Mouse (Mus musculus): Measurements from ENCODE around the gene Gtf2ird2. TPM values are rescaled to one million over a fixed set of nuclear protein-coding genes. Genes with fewer than 3 reads are reported as not detected.
A peak's percentile ranks its signal among the peaks of the same experiment; 100 is the strongest.

The Gtf2ird2 gene
- total RNA-seq, 2 experiments from 2014 or later: 4.2 TPM

DNA sequence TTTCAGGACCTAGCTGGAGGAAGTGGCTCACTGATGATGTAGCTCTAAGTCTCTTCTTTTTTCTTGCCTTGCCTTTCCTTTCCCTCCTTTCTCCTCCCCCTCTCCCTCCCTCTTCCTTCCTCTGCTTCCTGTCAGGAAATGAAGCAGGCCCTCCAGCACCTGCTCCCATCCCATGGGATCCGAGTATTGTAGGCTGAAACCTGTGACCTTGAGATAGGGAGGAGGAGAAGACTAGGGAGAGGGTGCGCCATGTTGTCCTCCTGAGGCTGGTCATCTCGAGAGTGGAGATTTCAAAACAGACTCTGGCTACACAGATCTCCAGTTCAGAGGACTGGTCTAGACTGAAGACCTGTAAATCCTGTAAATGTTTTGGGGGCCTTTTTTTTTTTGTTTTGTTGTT, 1.6 kb upstream of the Gtf2ird2 start:
- ATAC-seq (replicated peaks; ENCODE audit: poor library complexity): no peak

DNA sequence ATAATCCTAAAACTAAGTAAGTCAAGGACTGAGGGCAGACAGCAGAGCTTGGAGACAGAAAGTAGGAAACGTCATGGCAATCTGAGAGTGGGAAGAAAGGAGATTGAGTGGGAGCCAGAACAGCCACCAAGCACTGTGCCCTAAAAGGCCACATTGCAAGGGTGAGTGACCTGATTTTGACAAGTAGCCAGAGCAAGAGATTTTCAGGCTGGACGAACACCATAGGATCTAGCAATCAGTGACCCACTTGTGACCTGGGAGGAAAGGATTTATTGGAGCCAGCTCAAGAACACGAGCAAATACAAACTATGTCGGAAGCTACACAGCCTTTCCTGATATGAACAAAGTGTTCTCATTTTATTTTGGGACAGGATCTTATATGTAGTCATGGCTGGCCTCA, 1.1 kb upstream of the Gtf2ird2 start:
- no peak for ATAC-seq (replicated peaks; ENCODE audit: poor library complexity)

DNA sequence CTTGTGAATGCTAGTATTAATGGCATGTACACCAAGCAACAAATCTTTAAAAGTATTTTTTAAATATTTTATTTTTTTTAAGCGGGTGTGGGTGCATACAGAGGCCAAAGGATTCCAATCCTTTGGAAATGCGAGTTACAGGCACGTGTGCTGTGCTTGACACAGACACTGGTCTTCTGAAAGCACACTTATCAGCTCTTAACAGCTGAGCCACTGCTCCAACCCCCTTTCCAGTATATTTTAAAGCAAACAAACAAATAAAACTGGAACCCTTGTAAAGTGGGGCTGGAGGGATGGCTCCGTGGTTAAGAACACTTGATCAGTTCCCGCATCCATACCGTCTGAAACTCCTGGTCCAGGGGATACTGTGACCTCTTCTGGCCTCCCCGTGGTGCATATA, 657 bp upstream of the Gtf2ird2 start:
- ATAC-seq (replicated peaks; ENCODE audit: poor library complexity): no peak

DNA sequence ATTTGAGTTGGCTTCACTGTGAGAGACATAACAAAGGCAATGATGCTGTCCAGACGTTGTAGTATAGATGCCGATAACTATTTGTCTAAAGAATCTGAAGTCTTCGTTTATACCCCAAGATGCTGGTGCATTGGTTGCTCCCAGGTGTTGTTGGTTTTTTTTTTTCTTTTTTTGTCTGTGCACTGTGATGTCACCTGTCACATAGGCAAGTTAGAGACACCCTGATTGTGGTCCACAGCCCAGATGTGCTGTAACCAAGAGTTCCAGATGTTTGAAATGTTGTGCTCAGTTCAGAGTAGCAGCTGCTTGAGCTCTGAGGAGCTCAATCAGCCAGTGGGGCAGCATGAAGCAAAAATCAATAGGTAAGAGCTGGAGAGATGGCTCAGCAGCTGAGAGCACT, 2.2 kb downstream of the Gtf2ird2 start:
- no peak for ATAC-seq (replicated peaks; ENCODE audit: poor library complexity)

DNA sequence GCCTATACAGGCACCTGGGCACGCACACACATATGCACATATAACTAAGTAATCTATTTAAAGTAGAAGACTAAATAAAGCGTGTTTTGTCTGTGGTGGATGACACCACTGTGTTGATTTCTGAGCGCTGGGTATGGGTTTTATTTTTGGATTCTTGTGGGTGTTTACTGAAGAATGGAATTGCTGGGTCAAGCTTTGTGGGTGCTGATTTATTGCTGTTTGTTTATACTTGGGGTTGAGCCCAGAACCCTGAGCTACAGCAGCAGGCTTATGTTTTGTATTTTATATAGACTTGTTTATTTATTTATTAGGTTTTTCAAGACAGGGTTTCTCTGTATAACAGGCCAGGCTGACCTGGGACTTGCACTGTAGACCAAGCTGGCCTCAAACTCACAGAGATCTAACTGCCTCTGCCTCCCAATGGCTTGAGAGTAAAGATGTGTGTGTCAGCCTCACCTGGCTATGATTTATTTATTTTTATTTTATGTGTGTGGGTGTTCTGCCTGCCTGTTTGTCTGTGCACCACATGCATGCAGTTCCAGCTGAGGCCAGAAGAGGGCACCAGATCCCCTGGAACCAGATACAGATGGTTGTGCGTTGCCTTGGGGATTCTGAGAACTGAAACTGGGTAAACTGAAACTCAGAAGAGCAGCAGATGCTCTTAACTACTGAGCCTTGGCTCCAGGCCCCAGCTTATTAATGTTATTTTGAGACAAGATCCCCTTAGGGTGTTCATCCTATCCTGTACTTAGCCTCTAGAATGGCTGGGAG, 3.3 kb downstream of the Gtf2ird2 start:
- ATAC-seq (replicated peaks; ENCODE audit: poor library complexity): peak; percentile 49

DNA sequence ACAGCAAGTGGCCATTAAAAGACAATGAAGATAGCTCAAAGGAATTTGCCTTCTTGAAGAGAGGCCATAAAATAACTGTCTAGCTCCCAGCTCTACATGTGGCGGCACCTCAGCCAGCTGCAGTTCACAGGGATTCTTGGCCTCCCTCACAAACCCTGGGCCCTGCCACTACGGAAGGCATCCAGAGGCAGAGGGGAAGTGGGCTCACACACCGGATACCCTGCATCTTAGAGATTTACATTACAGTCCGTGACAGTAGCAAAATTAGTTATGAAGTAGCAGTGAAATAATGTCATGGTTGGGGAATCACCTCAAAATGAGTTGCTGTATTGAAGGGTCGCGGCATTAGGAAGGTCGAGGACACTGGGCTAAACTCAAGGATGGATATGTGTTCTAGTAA, 4.8 kb downstream of the Gtf2ird2 start:
- ATAC-seq (replicated peaks; ENCODE audit: poor library complexity): peak; percentile 49

DNA sequence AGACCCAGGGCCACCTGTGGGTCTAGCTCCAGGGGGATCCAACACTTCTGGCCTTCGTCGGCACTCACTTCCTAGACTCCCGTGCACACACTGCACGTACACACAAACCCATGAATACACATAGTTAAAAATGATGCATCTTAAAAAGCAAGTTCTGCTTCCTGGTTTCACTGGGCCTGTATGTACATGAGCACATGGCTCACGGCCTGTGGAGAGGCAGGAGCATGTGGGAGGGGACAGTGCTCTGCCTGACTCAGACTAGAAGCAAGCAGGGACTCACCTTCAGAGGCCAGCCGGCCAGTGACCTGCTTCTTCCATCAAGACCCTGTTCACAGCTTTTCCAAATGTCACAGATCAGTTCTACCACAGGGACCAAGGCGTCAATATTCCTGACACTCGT, 9.8 kb downstream of the Gtf2ird2 start:
- peak; percentile 49; the same call in 1 of the 2 replicates for ATAC-seq (replicated peaks; ENCODE audit: poor library complexity)

DNA sequence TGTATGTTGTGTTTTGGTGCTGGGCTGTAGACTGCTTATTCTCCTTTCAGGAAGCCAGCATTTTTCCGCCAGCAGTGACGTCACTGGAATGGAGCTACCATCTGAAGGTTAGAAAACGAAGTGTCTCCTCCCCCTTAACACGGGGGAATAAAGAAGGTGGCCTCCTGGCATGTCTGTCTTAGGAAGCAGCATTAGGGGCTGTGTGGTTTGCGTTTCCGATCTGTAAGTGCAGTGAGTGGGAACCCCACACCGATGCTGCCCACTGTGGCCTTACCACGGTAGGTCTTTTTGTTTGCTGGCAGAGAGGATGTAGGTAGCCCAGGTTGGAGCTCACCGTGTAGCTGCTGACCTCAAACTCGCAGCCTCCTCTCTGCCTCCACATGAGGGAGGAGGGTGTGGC, 22.9 kb downstream of the Gtf2ird2 start:
- peak; percentile 46 for ATAC-seq (replicated peaks; ENCODE audit: poor library complexity)

DNA sequence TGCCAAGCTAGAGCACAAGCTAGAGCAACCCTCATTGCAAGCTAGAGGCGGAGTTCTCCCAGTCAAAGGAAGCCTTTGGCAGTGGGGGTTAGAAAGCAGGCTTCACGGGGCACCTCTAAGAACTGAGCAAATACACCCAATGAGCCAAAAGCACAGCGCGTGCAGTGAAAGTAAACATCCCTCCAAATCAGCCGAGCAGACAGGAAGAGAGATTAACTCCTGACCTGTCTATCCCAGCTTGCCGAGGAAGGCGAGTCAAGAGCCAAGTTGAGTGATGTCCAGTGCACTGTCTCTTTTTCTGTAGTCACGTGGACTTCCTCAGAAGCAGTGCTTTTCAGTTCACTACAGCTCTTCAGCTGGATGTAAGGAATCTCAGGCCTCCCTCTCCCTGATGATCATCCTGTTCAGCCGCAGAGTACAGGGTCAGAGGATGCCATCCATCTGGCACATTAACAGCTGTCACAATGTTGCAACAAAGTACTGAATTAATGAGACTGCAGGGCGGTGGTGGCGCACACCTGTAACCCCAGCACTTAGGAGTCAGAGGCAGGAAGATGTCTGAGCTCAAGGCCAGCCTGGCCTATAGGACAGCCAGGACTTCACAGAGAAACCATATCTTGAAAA, 26.2 kb downstream of the Gtf2ird2 start:
- no peak for ATAC-seq (replicated peaks; ENCODE audit: poor library complexity)

DNA sequence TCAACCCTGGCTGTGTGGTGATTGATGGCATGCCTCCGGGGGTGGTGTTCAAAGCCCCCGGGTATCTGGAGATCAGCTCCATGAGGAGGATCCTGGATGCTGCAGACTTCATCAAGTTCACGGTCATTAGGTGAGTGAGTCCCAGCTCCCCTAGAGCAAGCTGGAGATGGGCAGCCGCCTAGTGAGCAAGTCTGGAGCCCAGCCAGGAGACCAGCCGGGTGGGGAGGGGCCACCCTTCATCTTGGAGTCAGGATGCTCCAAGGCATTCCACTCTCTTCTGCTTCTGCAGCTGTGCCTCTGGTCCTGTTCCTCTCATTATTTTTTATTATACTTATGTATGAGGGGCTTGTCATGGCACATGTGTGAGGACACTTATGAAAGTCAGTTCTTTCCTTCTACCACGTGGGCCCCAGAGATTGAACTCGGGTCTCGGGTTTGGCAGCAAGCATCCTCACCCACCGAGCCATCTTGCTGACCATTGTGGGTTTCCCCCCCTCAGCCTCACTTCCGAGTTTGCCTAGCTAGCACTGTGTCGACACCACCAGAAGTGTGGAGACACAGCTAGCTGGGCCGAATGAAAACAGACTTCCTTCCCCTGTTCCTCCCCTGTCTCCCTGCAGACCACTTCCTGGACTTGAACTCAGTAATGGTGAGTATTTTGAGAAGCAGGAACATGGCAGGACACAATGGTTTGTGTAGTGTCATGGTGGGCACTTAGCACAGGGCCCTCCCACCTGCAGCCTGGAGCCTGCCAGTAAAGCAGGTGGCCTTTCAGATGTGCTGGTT, 30.4 kb downstream of the Gtf2ird2 start:
- peak; percentile 90 for ATAC-seq (replicated peaks; ENCODE audit: poor library complexity)

DNA sequence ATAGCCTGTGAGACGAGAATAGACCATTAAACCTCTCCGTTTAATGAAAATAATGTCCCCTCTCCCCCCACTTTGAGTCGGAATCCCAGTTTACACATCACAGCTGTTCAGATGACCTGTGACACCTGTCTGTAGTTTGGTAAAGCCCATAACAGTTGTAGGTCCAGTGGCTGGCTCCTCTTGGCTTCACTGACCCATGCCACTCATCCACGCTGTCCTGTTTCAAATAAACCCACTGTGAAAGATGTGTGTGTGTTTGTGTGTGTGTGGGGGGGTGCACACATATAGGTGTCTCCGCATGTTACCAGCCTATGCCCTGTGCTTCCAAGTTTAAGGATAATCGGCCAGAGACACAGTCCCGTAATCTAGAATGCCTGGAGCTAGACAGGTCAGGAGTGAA, 34.1 kb downstream of the Gtf2ird2 start:
- ATAC-seq (replicated peaks; ENCODE audit: poor library complexity): no peak

DNA sequence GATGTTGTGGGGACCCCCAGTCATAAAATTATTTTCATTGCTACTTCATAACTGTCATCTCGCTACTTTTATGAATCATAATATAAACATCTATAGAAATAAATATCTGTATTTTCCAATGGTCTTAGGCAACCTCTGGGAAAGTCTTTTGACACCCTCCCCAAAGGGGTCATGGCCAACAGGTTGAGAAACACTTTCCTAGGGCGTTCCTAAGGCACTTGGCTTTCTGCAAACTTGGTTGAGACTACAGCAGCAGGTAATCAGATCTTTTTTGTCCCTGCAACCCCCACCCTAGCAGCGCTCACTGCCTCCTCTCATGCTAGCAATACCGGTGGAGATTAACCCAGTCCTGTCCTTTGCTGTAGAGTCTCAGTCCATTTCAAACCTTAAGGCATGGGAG, 37.5 kb downstream of the Gtf2ird2 start:
- no peak for ATAC-seq (replicated peaks; ENCODE audit: poor library complexity)

DNA sequence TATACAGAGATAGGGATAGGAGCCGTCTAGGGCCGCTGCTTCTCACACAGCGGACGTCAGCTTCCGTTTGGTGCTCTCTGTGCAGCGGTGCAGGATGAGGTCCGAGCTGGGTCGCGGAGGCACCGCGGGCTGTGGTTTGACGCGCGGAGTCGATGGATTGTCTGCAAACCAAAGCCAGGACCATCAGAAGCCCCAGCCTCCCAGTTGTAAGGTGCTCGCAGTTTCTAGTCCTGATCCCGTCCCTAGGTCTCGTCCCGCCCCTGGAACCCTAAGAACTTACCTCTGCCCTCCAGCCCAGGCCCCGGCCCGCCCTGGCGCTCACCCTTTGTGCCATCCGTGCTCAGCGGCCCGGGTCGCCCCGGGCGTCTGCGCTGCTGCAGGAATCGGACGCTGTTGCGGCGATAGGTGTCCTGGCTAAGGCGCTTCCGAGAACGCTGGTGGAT, 37.9 kb downstream of the Gtf2ird2 start:
- 0 out of 2 replicates have a peak, but pooled peaks have one; percentile 15 for ATAC-seq (replicated peaks; ENCODE audit: poor library complexity)

DNA sequence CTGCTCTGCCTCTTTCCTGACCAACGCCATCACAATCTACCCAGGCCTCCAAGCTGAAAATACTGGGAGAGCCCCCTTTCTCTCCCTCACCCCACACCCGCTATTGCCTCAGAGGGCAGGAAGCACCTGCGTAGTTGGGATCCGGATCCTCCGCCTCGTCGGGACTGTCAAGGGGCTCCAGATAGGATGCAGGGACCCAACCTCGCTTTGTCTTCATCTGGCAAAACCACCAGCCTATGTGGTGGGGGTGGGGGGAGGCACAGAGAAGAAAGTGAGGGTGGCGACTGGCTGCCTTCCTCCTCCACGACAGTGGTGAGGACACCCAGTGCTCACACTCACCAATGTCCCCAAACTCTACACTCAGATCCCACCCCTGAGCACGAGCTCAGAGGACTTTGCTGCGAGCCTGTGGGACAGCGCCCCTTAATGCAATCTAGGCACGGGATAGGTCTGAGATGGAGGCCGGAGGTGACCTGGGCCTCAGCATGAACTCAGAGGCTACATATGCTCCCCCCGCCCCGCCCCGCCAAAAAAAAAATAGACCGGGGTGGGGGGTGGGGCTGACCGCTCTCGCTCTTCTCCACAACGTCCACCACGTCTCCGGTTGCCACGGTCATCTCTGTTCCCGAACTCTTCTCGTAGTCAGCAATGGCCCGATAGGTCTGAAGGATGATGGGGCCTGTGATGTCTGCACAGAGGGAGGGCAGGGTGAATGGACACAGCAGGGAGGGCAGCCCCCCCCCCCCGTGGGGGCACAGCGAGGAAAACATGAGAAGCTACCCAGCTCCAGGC, 41.5 kb downstream of the Gtf2ird2 start:
- ATAC-seq (replicated peaks; ENCODE audit: poor library complexity): peak; percentile 33

DNA sequence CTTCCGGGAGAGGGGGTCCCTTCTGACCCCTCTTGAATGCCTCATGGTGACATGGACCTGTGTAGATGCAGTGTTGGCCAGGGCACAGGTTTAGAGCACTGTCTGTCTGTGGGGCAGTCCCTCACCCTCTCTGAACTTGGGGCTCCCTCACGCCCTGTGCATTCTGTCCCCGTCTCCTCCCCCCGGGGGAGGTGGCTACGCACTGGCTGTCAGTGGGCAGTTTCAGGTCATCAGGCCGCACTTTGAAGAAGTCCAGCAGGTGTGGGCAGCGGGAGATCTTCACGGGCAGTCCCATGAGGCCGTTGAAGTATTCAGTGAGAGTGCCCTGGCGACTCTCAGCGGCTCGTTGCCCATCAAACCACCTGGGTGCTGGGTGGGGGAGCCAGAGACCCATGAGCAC, 43.1 kb downstream of the Gtf2ird2 start:
- ATAC-seq (replicated peaks; ENCODE audit: poor library complexity): no peak

DNA sequence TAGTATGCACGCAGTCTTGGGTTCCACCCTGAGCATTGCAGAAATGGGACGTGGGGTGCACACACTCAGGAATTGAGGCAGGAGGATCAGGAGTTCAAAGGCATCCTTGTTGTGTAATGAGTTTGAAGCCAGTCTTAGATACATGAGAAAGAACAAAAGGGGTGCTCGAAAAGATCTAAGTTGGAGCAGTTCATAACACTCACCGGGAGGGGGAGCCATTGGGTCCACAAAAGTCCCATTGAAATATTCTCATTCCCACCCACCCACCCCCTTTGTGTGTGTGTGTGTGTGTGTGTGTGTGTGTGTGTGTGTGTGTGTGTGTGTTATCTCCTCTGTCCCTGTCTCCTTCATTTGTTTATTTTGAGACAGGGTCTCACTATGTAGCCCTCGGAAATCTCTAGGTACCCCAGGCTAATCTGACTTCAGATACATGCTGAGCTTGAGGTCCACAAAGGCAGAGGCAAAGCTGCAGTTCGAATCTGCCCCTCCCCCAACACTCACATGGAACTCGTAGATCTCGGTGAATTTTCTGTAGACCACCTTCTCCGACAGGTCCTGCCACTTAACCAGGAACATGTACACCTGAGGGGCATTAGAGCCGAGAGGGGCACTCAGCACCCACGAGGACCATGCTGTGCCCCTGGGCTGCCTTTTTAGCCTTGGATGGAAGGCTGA, 43.9 kb downstream of the Gtf2ird2 start:
- no peak for ATAC-seq (replicated peaks; ENCODE audit: poor library complexity)

DNA sequence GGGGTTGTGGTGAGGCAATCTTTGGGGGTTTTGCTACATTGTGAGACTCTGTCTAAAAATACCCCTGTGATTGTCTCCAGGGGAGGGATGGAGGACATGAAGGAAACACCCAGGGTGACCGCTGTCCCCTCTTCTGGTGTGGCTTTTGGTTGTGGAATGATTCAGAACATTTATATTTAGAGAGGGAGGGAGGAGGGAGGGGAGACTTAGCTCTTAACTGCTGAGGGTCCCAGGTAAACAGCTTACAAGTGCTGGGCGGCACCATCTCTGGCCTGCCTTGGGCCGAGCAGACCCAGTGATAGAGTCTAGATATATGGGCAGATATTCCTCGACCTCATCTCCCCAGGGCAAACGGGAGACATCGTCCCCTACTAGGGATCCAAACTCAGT, 44.4 kb downstream of the Gtf2ird2 start:
- no peak for ATAC-seq (replicated peaks; ENCODE audit: poor library complexity)

DNA sequence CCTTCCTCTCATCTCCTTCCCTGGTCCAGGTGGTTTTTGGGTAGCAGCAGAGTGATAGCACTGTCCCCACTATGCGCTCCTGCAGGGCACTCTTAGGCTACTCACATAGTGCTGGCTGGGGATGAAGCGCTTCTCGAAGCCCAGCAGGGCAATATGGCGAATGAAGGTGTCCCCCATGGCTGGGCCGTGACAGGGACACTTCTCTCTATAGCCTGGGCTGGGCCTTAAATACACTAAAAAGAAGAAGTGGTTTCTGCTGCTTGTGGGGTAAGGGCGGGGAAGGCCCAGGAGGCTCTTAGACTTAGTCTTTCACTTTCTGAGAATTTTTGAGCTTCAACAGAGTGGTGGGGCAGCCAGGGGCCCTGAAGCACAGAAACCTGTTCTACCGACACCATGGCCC, 45.6 kb downstream of the Gtf2ird2 start, which contains the start of gene Ncf1:
Gene Ncf1 (minus strand): TSS at position 235 of the 400 bp plus-strand sequence.
- peak; percentile 42 for ATAC-seq (replicated peaks; ENCODE audit: poor library complexity)

DNA sequence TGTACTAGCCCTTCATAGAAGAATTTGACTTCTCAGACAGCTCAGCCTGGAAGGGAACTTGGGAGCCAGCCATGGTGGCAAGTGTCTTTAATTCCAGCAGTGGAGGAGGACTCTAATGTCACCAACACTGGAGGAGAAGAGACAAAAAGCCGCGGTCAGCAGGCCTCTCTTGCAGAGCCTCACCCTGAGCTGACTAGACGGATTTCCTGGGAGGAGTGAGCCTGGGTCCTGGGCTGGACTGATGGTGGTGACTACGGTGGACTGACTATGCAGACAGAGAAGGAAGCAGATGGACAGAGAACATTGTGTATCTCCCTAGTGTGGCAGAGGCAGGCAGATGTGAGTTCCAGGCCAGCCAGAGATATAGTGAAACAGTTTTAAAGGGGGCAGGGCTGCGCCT, 47.6 kb downstream of the Gtf2ird2 start:
- ATAC-seq (replicated peaks; ENCODE audit: poor library complexity): peak; percentile 30

DNA sequence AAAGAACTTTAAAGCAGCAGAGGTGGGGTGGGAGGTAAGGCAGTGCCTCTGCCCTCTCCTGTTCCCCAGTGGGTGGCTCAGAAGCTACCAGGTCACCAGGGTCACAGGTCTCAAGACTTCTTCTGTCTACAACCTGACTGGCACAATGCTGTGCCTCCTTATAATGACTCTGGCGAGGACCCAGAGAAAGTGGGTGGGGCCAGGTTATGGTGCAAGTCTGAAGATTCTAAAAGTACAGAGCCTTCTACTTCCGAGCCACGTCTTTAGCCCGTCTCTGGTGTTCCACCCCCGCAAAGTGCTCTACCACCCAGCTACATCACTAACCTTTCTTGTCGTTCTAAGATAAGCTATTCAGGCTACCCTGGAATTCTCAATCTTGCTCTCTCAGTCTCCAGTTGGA, 48.3 kb downstream of the Gtf2ird2 start:
- ATAC-seq (replicated peaks; ENCODE audit: poor library complexity): peak; percentile 29

Data from megakaryocyte progenitor cell, adult 5-6 weeks (primary cell).